Mouse (Mus musculus) midbrain, embryonic 10.5 days (tissue): Measurements from ENCODE around the gene Them7. TPM values are rescaled to one million over a fixed set of nuclear protein-coding genes. Genes with fewer than 3 reads are reported as not detected.

Experiments
- DNase-seq: peaks from one replicate; pipeline ENCODE4 v3.0.0-alpha.2; 2017; ENCODE audit warnings: low spot score
- H3K27ac ChIP-seq: fragments of 300-500 bp; sonication (generic); replicated peaks from 2 replicates; pipeline ENCODE4 v1.5.1; 2016; ENCODE audit warnings: mild to moderate bottlenecking
- H3K27me3 ChIP-seq: fragments of 300-500 bp; sonication (generic); 2 replicates; pipeline ENCODE4 v1.6.1; 2016; ENCODE audit warnings: low read depth, mild to moderate bottlenecking; ENCODE audit not compliant: poor library complexity, severe bottlenecking
- H3K36me3 ChIP-seq: fragments of 300-500 bp; sonication (generic); 2 replicates; pipeline ENCODE4 v1.6.1; 2016; ENCODE audit warnings: mild to moderate bottlenecking, moderate library complexity
- H3K4me1 ChIP-seq: fragments of 300-500 bp; sonication (generic); 2 replicates; pipeline ENCODE4 v1.6.1; 2016
- H3K4me3 ChIP-seq: fragments of 300-500 bp; sonication (generic); 2 replicates; pipeline ENCODE4 v1.5.1; 2016; ENCODE audit warnings: mild to moderate bottlenecking, moderate library complexity
- H3K9me3 ChIP-seq: fragments of 300-500 bp; sonication (generic); replicated peaks from 2 replicates; pipeline ENCODE4 v1.6.1; 2016; ENCODE audit warnings: mild to moderate bottlenecking
- WGBS: fragments of 180-500 bp; shearing (Covaris S2); methylation state at CpG from one replicate; pipeline ENCODE4 v1.1.7; 2016; 5-methylcytosine and 5-hydroxymethylcytosine counted together
- polyA plus RNA-seq: library from polyadenylated mRNA; unstranded; fragments of >200 nt; fragmentation: Nextera tagmentation; extraction: Ambion mirVana; gene quantifications from 2 replicates; pipeline ENCODE4 v1.2.1, GENCODE M21; 2016

Them7 gene
- polyA plus RNA-seq, 1 experiment from 2014 or later: 0.10 TPM

- no peaks in the 10 kb centered on the region for H3K9me3 ChIP-seq
- H3K27me3 ChIP-seq: peaks cover 8% of the 10 kb centered on the region; the same call in 1 of the 2 replicates
- H3K4me1 ChIP-seq: peaks cover 24% of the 10 kb centered on the region
- no peak overlapping the region for H3K4me3 ChIP-seq
- H3K36me3 ChIP-seq: no peaks in the 10 kb centered on the region
- WGBS: 84% methylated on average over 5 of the region's 5 CpGs
- no peak for DNase-seq
- no peak overlapping the region for H3K27ac ChIP-seq
Observed at GRCm38 (mm10) chr2:105417663-105418062, 193.5 kb downstream of the Them7 start.

GRCm38 (mm10) chr2:105418629-105419227, 194.6 kb downstream of the Them7 start:
- Histone ChIP-seq H3K36me3 (no peaks in the 10 kb centered on the region), H3K4me1 (peaks cover 24% of the 10 kb centered on the region), H3K27me3 (peaks cover 8% of the 10 kb centered on the region; the same call in 1 of the 2 replicates), H3K9me3 (no peaks in the 10 kb centered on the region), H3K4me3 (no peak overlapping the region), H3K27ac (no peak overlapping the region)
- no peak for DNase-seq
- WGBS: 90% methylated on average over 12 of the region's 12 CpGs

GRCm38 (mm10) chr2:105427447-105427846, 203.3 kb downstream of the Them7 start:
- no peak for DNase-seq
- H3K27ac ChIP-seq: no peak overlapping the region
- H3K4me1 ChIP-seq: no peaks in the 10 kb centered on the region
- no peaks in the 10 kb centered on the region for H3K9me3 ChIP-seq
- no peak overlapping the region for H3K4me3 ChIP-seq
- 80% methylated on average over 8 of the region's 8 CpGs for WGBS
- no peaks in the 10 kb centered on the region for H3K36me3 ChIP-seq
- H3K27me3 ChIP-seq: peaks cover 20% of the 10 kb centered on the region

- no peak overlapping the region for H3K27ac ChIP-seq
- H3K27me3 ChIP-seq: peaks cover 20% of the 10 kb centered on the region
- H3K36me3 ChIP-seq: no peaks in the 10 kb centered on the region
- peak; percentile 69 for DNase-seq
- H3K4me1 ChIP-seq: peaks cover 3% of the 10 kb centered on the region
- no peaks in the 10 kb centered on the region for H3K9me3 ChIP-seq
- no peak overlapping the region for H3K4me3 ChIP-seq
- 10% methylated on average over 12 of the region's 12 CpGs for WGBS
Observed at GRCm38 (mm10) chr2:105428029-105428428, 203.9 kb downstream of the Them7 start.

- no peak overlapping the region for H3K4me3 ChIP-seq
- 31% methylated on average over 6 of the region's 6 CpGs for WGBS
- H3K27ac ChIP-seq: no peak overlapping the region
- no peaks in the 10 kb centered on the region for H3K36me3 ChIP-seq
- no peaks in the 10 kb centered on the region for H3K9me3 ChIP-seq
- H3K4me1 ChIP-seq: peaks cover 8% of the 10 kb centered on the region
- DNase-seq: no peak
- peaks cover 23% of the 10 kb centered on the region for H3K27me3 ChIP-seq
Observed at GRCm38 (mm10) chr2:105428467-105428866, 204.3 kb downstream of the Them7 start.

Other genes starting within 250 kb of the Them7 start
- gene Eif3m, start 207.2 kb upstream of the Them7 start, polyA plus RNA-seq: 285 and 314 TPM in 2 replicates
- not detected in 2 replicates for gene Gm11060, start 132.3 kb upstream of the Them7 start, polyA plus RNA-seq
- 0.05 TPM in 1 of 2 replicates, not detected in the other for gene Wt1, start 97.8 kb upstream of the Them7 start, polyA plus RNA-seq
- gene Rcn1, start 175.0 kb downstream of the Them7 start, polyA plus RNA-seq: 100 and 104 TPM in 2 replicates